Mouse (Mus musculus): Measurements from ENCODE around the gene Birc3. TPM values are rescaled to one million over a fixed set of nuclear protein-coding genes. Genes with fewer than 3 reads are reported as not detected.

The Birc3 gene
- polyA plus RNA-seq, 1 experiment from 2014 or later, result 7.8 TPM

DNA sequence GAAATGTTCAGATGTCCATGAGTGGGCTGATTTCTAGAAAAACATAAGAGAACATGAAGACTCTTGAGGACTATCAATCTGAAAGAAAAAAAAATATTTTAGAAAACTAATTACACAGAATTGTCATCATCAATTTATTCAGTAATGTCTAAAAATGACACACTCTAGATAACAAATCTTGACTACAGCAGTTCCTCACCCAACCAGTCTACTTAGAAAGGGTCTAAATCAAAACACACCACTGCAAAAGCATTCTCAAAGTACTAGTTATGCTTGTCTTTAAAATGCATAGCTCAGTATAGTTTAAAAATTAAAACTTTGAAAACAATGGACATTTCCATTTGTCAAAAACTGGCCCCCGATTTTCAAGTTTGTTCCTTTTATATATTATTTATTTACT is 37.7 kb downstream of the Birc3 start:
- 71% methylated on average over 1 of the region's 1 CpGs for WGBS (ENCODE audit: insufficient replicate concordance)
- no peak overlapping the region for H3K4me3 ChIP-seq (ENCODE audit: low read depth, low read length)

DNA sequence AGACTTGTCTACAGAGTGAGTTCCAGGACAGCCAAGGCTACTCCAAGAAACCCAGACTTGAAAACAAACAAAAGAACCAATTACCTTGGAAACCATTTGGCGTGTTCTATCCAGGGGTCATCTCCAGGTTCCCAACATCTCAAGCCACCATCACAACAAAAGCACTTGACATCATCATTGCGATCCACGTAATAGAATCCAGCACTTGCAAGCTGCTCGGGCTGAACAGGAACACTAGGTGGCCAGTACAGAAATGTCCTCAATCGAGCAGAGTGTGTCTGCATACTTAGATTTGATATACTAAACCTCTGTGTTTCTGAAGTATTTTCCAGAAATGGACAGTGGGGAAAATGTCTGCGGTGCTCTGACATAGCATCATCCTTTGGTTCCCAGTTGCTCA is 39.6 kb downstream of the Birc3 start:
- Histone ChIP-seq H3K27ac (ENCODE audit: low read depth) (no peak overlapping the region), H3K4me1 (ENCODE audit: insufficient read depth) (peaks cover 25% of the 10 kb centered on the region), H3K27me3 (ENCODE audit: insufficient read depth, low read length) (no peaks in the 10 kb centered on the region), H3K9me3 (ENCODE audit: low read length) (no peaks in the 10 kb centered on the region), H3K36me3 (replicated peaks; ENCODE audit: insufficient read depth, low read length) (peaks cover 14% of the 10 kb centered on the region), H3K4me2 (ENCODE audit: low read depth, low read length) (0 out of 2 replicates have a peak overlapping the region, but pooled peaks have one; percentile 30), H3K4me3 (ENCODE audit: low read depth, low read length) (no peak overlapping the region), H3K9ac (replicated peaks) (no peak overlapping the region)
- ATAC-seq (no peak), DNase-seq (no peak)
- WGBS (ENCODE audit: insufficient replicate concordance), result 83% methylated on average over 6 of the region's 6 CpGs
- TF ChIP-seq CTCF (IDR thresholded peaks at IDR 0.05; ENCODE audit: low read depth) (no peak), EP300 (IDR thresholded peaks at IDR 0.05; ENCODE audit: low read depth) (no peak)

More for the DNA sequence above, 37.7 kb downstream of the Birc3 start:
- Histone ChIP-seq H3K27ac (ENCODE audit: low read depth) (no peak overlapping the region), H3K4me1 (ENCODE audit: insufficient read depth) (peaks cover 15% of the 10 kb centered on the region), H3K27me3 (ENCODE audit: insufficient read depth, low read length) (no peaks in the 10 kb centered on the region), H3K9me3 (ENCODE audit: low read length) (no peaks in the 10 kb centered on the region), H3K4me2 (ENCODE audit: low read depth, low read length) (peak overlapping the region; percentile 73), H3K9ac (replicated peaks) (no peak overlapping the region), H3K36me3 (replicated peaks; ENCODE audit: insufficient read depth, low read length) (peaks cover 14% of the 10 kb centered on the region)
- ATAC-seq (no peak), DNase-seq (no peak)
- TF ChIP-seq CTCF (IDR thresholded peaks at IDR 0.05; ENCODE audit: low read depth) (no peak), EP300 (IDR thresholded peaks at IDR 0.05; ENCODE audit: low read depth) (no peak)

DNA sequence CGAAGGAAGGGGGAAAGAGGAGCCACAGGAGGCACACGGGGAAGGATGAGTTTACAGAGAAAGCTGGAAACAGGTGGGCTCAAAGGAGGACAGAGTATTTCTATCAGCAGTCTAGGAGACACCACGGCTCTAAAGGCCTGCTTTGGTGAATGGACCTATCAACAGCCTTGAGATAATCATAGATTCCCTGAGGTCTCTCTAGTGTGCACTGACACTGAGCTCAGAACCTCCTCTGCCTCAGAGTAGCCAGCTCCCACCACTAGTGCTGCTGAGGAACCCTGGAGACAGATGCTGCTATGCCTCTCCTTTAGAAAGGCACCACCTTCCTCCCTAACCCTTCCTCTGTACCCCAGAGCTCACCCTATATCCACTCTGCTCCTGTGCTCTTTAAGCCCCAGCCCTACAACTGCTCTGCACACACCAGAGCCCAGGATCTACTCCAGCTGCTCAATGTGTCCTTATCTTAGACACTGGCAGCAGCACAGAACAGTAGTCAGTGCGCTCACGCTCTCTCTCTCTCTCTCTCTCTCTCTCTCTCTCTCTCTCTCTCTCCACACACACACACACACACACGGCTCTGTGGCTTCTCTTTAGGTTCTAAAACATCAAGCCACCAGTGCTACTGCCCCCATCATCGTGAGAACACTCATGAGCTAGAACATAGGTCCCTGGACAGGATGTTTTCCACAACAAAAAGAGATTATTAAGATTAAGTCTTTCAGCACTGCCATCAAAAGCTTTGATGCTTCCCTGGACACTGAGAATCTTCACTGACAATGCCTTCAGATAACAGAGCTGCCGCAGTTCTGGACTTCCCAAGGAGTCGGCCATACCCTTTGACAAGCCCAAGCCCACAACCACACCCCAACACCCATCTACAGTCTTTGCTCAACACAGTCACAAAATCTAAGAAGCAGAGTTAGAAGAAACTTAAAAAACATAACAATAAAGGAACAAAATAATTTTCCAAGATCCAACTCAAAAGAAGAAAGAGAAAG is 43.2 kb downstream of the Birc3 start:
- H3K27me3 ChIP-seq (ENCODE audit: insufficient read depth, low read length), result no peaks in the 10 kb centered on the region
- H3K4me1 ChIP-seq (ENCODE audit: insufficient read depth), result peaks cover 28% of the 10 kb centered on the region
- H3K36me3 ChIP-seq (replicated peaks; ENCODE audit: insufficient read depth, low read length), result peaks cover 15% of the 10 kb centered on the region
- no peak for DNase-seq
- peak overlapping the region; percentile 39; the same call in 1 of the 2 replicates for H3K9ac ChIP-seq (replicated peaks)
- H3K9me3 ChIP-seq (ENCODE audit: low read length), result no peaks in the 10 kb centered on the region
- TF ChIP-seq EP300 (IDR thresholded peaks at IDR 0.05; ENCODE audit: low read depth), result no peak
- no peak for TF ChIP-seq CTCF (IDR thresholded peaks at IDR 0.05; ENCODE audit: low read depth)
- peak; percentile 93 for ATAC-seq
- H3K4me3 ChIP-seq (ENCODE audit: low read depth, low read length), result peak overlapping the region; percentile 11; the same call in 1 of the 2 replicates
- peak overlapping the region; percentile 62 for H3K4me2 ChIP-seq (ENCODE audit: low read depth, low read length)
- H3K27ac ChIP-seq (ENCODE audit: low read depth), result peak overlapping the region; percentile 57
- 49% methylated on average over 8 of the region's 9 CpGs for WGBS (ENCODE audit: insufficient replicate concordance)

GRCm38 (mm10) chr9:7828706-7829105 is 44.3 kb downstream of the Birc3 start:
- DNase-seq, result no peak
- Histone ChIP-seq H3K4me1 (ENCODE audit: insufficient read depth) (peaks cover 28% of the 10 kb centered on the region), H3K9ac (replicated peaks) (no peak overlapping the region), H3K36me3 (replicated peaks; ENCODE audit: insufficient read depth, low read length) (peaks cover 9% of the 10 kb centered on the region), H3K27ac (ENCODE audit: low read depth) (no peak overlapping the region; the same call in 1 of the 2 replicates), H3K9me3 (ENCODE audit: low read length) (no peaks in the 10 kb centered on the region), H3K27me3 (ENCODE audit: insufficient read depth, low read length) (no peaks in the 10 kb centered on the region), H3K4me3 (ENCODE audit: low read depth, low read length) (no peak overlapping the region), H3K4me2 (ENCODE audit: low read depth, low read length) (no peak overlapping the region)
- ATAC-seq, result no peak
- WGBS (ENCODE audit: insufficient replicate concordance), result 73% methylated on average over 4 of the region's 4 CpGs
- TF ChIP-seq EP300 (IDR thresholded peaks at IDR 0.05; ENCODE audit: low read depth) (no peak), CTCF (IDR thresholded peaks at IDR 0.05; ENCODE audit: low read depth) (no peak)

DNA sequence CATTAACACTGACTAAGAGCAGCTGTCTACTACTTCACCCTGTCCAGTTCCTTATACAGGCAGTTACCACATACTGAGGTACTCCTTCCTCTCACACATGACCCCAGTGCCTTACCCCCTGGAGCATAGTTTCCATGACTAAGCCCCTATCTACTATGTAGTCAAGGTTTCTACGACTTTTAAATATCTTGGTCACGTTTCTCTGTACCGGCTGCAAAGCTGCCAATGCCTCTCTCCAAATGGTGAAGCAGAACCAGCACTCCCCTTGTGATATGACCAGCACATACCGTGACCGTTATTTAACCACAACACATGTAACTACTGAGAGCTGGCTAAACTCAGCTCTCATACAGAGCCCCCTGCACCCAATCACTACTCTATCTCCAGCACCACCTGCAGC is 48.1 kb downstream of the Birc3 start:
- Histone ChIP-seq H3K36me3 (replicated peaks; ENCODE audit: insufficient read depth, low read length) (peaks cover 22% of the 10 kb centered on the region), H3K27ac (ENCODE audit: low read depth) (no peak overlapping the region), H3K4me2 (ENCODE audit: low read depth, low read length) (no peak overlapping the region), H3K9me3 (ENCODE audit: low read length) (no peaks in the 10 kb centered on the region), H3K4me1 (ENCODE audit: insufficient read depth) (peaks cover 14% of the 10 kb centered on the region), H3K9ac (replicated peaks) (no peak overlapping the region), H3K27me3 (ENCODE audit: insufficient read depth, low read length) (no peaks in the 10 kb centered on the region), H3K4me3 (ENCODE audit: low read depth, low read length) (no peak overlapping the region)
- TF ChIP-seq EP300 (IDR thresholded peaks at IDR 0.05; ENCODE audit: low read depth) (no peak), CTCF (IDR thresholded peaks at IDR 0.05; ENCODE audit: low read depth) (no peak)
- DNase-seq, result no peak
- ATAC-seq, result peak; percentile 26; the same call in 1 of the 2 replicates
- 72% methylated on average over 5 of the region's 5 CpGs for WGBS (ENCODE audit: insufficient replicate concordance)

GRCm38 (mm10) chr9:7822758-7823157 is 50.2 kb downstream of the Birc3 start:
- DNase-seq (no peak), ATAC-seq (no peak)
- H3K36me3 ChIP-seq (replicated peaks; ENCODE audit: insufficient read depth, low read length), result peaks cover 40% of the 10 kb centered on the region
- H3K9ac ChIP-seq (replicated peaks), result no peak overlapping the region
- H3K27me3 ChIP-seq (ENCODE audit: insufficient read depth, low read length), result no peaks in the 10 kb centered on the region
- H3K4me2 ChIP-seq (ENCODE audit: low read depth, low read length), result no peak overlapping the region
- H3K4me3 ChIP-seq (ENCODE audit: low read depth, low read length), result no peak overlapping the region
- peak; percentile 42 for TF ChIP-seq CTCF (IDR thresholded peaks at IDR 0.05; ENCODE audit: low read depth)
- TF ChIP-seq EP300 (IDR thresholded peaks at IDR 0.05; ENCODE audit: low read depth), result no peak
- 61% methylated on average over 3 of the region's 3 CpGs for WGBS (ENCODE audit: insufficient replicate concordance)
- no peaks in the 10 kb centered on the region for H3K9me3 ChIP-seq (ENCODE audit: low read length)
- no peak overlapping the region for H3K27ac ChIP-seq (ENCODE audit: low read depth)
- peaks cover 4% of the 10 kb centered on the region for H3K4me1 ChIP-seq (ENCODE audit: insufficient read depth)

Data from liver, postnatal 0 days (tissue).